Mouse (Mus musculus) CD8-positive naive resting alpha-beta T cell, adult 57 days (primary cell): ENCODE results near the gene Nmur1. TPM values are rescaled to one million over a fixed set of nuclear protein-coding genes. Genes with fewer than 3 reads are reported as not detected.

Experiments used
- total RNA-seq: library from RNA; stranded (reverse); gene quantifications from one replicate; pipeline ENCODE4 v1.2.4, GENCODE M21; 2023

Gene Nmur1
- total RNA-seq, result not detected

GRCm38 (mm10) chr1:86426128-86426527, at the start of gene Nmur1, which contains the start of gene Tex44:
Gene Nmur1 (minus strand): TSS chr1:86426228.
Gene Tex44 (plus strand): TSS chr1:86426329.

GRCm38 (mm10) chr1:86358906-86359797, 66.9 kb downstream of the Nmur1 start, which contains the start of gene Ncl:
Gene Ncl (minus strand): TSS chr1:86359400.

Other genes starting within 250 kb of the Nmur1 start
- gene B3gnt7, start 123.4 kb downstream of the Nmur1 start, total RNA-seq, result 0.52 TPM
- 502 TPM for gene Ncl, start 66.8 kb downstream of the Nmur1 start, total RNA-seq
- not detected for gene Tex44, start 101 bp upstream of the Nmur1 start, total RNA-seq
- gene Ptma, start 100.5 kb upstream of the Nmur1 start, total RNA-seq, result 1,380 TPM
- gene Pde6d, start 156.4 kb upstream of the Nmur1 start, total RNA-seq, result 20.1 TPM
- 10.7 TPM for gene Cops7b, start 156.7 kb upstream of the Nmur1 start, total RNA-seq
- gene Nppc, start 244.3 kb upstream of the Nmur1 start, total RNA-seq, result not detected